Mouse (Mus musculus) right cerebral cortex, postnatal 10 days (tissue): ENCODE measurements around the gene Eda.

Experiments used
- DNase-seq, 2 experiments: peaks; one replicate each; pipeline ENCODE4 v3.0.0; 2021; ENCODE audit warnings: low spot score in 2 of 2

The Eda gene

GRCm38 (mm10) chrX:99975250-99975984 lies at the start of gene Eda:
Gene Eda (plus strand): TSS chrX:99975606.
- peak; percentile 90 to 91 for DNase-seq

GRCm38 (mm10) chrX:99961002-99961401 lies 14.4 kb upstream of the Eda start:
- DNase-seq, result no peak

DNA sequence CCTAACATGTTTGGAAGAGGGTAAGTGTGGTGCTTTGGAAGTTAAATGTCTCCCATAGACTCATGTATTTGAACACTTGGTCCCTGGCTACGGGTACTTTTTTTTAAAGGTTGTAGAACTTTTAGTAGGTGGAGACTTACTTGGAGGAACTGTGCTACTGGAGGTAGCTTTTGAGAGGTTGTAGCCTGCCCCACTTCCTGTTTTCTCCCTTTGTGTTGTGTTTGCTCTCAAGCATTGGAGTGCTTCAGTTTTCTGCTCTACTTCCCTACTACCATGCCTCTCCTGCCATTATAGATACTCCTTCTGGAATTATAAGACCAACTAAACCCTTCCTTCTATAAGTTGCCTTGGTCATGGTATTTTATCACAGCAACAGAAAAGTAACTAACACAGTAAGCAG lies 5.3 kb upstream of the Eda start:
- no peak for DNase-seq

DNA sequence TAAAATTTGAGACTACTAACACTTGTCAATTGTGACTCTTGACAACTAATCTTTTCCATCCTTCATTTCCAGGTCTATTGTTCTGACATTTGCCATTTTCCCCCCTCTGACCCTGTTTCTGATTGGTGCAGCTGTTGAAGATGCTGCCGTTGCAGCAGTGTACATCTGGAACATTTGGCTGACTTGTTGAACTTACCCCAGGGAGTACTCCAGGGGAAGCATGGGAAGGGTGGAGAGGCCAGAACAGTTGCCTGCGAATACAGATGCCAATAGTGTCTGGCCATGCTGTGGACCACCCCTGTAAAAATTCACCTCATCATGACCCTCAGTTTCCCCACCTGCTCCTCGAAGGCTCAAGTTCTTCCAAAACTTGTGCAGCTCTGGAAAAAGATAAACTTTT lies 1.0 kb upstream of the Eda start:
- DNase-seq, result no peak

DNA sequence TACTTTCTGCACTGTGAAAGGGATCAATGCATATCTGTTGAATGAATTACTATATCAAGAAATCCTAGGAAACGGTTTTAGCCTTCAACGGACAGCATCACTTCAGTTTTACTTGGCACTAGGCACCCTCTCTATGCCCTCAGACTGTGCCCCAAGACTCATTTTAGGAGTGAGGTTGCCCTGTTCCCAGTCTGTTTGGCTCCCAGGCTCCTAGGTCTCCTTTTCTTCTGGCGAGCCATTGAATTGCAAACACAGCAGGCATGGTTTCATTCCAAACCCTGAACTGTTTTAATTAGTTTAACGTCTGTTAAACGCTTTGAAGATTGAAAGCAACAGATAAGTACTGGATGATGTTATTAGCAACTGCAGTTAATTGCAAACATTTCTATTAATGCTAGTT lies 603 bp upstream of the Eda start:
- peak; percentile 17 to 19 for DNase-seq

- peak; percentile 20 to 22 for DNase-seq
Observed at GRCm38 (mm10) chrX:99975985-99976924, 849 bp downstream of the Eda start.

- DNase-seq, result no peak
Observed at GRCm38 (mm10) chrX:99978354-99978753, 2.9 kb downstream of the Eda start.

DNA sequence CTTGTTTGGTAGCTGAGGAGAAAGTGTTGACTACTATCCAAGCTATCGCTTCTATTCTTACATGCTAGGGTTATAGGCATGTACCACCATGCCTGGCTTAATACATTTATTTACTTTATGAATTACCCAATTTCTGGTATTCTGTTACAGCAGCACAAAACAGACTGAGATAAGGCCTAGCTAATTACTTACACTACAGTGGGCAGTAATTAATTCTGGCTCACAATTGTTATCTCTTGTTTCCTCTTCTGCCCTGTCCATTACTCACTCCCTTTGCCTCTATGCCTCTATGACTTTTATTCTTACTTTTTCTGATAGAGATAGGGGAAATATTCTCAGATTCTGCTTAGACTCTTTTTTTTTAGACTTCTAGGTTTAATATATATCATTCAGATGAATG lies 18.0 kb downstream of the Eda start:
- no peak for DNase-seq

DNA sequence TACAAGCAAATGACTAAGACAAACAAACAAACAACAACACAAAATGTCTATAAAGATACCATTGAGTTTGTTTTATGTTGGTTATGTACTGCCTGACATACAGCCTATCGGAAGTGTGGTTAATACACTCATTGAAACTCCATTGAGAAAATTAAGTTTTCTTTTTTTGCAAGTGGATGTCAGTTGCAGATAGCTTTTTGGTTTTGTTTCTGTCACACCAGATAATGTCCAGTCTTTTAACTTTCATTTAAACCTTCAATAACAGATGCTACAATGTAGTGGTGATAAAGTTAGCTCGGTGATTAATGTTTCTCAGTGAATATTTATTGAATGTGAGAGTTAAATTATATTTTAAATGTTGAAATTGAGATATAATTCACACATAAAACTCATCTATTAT lies 23.9 kb downstream of the Eda start:
- DNase-seq, result no peak

- no peak for DNase-seq
Observed at GRCm38 (mm10) chrX:100118362-100118761, 143.0 kb downstream of the Eda start.

GRCm38 (mm10) chrX:100195286-100195685 lies 219.9 kb downstream of the Eda start:
- no peak for DNase-seq

- DNase-seq, result no peak
Observed at GRCm38 (mm10) chrX:100313652-100314051, 338.2 kb downstream of the Eda start.

- no peak for DNase-seq
Observed at GRCm38 (mm10) chrX:100314172-100314902, 338.9 kb downstream of the Eda start.

DNA sequence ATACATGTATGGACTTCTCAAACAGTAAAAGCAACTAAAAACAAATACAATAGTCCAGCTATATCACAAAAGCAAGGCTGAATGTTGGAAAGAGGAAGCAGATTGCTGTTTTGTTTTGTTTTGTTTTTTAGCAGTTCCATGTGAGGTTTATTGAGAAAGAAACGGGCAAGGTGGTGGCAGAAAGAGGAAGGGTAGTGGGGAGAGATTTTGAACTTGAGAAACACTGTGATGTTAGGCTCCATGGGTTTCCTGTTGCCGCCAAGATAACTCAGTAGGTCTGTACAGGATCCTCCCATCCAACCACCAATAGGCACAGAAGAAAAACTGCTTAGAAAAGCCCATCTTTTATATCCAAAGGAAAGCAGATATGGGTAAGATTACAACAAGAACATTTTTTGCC lies 365.3 kb downstream of the Eda start:
- DNase-seq, result no peak

- no peak for DNase-seq
Observed at GRCm38 (mm10) chrX:100344433-100344832, 369.0 kb downstream of the Eda start.

DNA sequence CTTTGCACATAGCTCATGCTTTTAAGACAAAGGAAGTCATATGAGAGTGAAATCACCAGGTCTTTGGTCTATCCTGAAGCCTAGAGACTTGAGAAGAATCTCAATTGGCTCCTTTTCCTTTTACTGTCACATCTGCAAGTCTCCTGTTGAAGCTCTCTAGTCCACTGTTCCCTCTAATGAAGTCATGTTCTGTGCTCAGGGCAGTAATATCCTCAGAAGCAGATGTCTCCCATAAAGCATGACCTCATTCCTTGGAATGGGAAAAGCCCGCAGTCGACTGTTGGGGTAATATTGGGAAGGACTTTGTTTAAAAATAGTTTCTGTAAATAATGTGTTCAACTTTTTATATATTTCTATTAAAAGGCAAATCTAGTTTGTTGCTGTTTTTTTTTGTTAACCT lies 381.6 kb downstream of the Eda start:
- DNase-seq, result no peak

GRCm38 (mm10) chrX:100389887-100390286 lies 414.5 kb downstream of the Eda start:
- DNase-seq, result no peak

- DNase-seq, result peak; percentile 29 to 52
Observed at GRCm38 (mm10) chrX:100392304-100392703, 416.9 kb downstream of the Eda start.

DNA sequence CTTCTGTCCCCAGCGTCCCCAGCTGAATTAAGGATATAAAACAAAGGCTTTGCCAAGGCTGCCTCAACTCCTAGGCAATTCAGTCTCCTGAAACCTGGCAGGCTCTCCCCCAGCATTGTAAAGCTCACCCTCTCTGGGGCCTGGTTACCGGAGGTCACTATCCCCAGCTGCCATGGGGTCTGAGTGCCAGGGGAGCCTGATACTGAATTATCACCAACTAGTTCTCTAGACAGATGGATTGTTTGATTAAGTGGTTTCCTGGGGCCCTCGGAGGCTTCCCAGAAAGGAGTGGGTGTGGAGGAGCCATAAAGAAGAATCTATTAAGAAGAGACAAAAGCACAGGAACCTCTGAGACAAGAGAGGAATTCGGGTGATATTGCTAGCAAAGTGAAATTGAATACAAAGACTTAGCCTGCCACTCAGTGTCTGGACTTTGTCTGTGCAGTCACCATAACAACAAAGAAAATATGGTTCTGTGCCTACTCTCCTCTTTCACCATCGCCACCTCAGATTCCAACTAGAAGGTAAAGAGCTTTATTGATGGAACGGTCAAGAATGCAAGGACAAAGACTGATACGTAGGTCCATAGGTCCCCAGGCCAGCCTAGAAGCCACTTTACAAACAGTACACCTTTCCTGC lies 418.9 kb downstream of the Eda start:
- DNase-seq, result no peak

- DNase-seq, result peak in 1 of 2 experiments; percentile 25
Observed at GRCm38 (mm10) chrX:100395026-100395425, 419.6 kb downstream of the Eda start.

GRCm38 (mm10) chrX:100400900-100401299 lies 425.5 kb downstream of the Eda start:
- DNase-seq, result no peak

DNA sequence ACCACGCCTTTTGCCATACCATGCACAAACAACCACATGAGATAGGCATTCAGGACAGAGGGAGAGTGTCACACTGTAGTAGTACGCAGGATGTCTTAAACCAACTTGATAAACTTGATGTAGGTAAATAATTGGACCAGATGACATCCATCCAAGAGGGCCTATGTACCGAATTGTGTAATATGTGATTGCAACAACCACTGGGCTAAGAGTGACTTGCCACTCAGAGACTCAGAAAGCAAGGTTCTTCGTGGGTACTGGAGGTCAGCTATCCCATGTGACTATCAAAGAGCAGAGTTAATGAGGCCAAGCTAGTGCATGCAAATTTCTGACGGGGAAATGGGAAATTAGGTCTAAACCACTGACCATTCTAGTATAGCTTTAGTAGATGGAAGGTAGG lies 426.3 kb downstream of the Eda start:
- DNase-seq, result no peak
